Mouse (Mus musculus) NIH3T3 (cell line): Measurements from ENCODE around the gene Mageb1.
"Not testable (repeated sequence)": the region's sequence is repeated elsewhere in the genome, so short reads cannot be mapped to it uniquely, and the experiment has no call there.

Experiments used
- DNase-seq: peaks from one replicate; pipeline ENCODE4 v3.0.0-alpha.2; 2012; ENCODE audit warnings: low read depth

The Mageb1 gene

GRCm38 (mm10) chrX:92016233-92016632 is at the start of gene Mageb1:
TSS of gene Mageb1 (minus strand) at chrX:92016333.
- DNase-seq: not testable (repeated sequence)
